Mouse (Mus musculus) G1E (cell line): ENCODE measurements around the gene S100a4. TPM values are rescaled to one million over a fixed set of nuclear protein-coding genes. Genes with fewer than 3 reads are reported as not detected.
A peak's percentile ranks its signal among the peaks of the same experiment; 100 is the strongest.

Experiments
- ATAC-seq: 2 replicates; pipeline ENCODE4 v1.8.0; 2016; ENCODE audit warnings: mild to moderate bottlenecking; ENCODE audit not compliant: insufficient number of reproducible peaks, poor library complexity, low FRiP score, severe bottlenecking; ENCODE audit errors: extremely low read depth
- DNase-seq: peaks from one replicate; pipeline ENCODE4 v3.0.0; 2012; ENCODE audit warnings: low spot score
- H3K27me3 ChIP-seq: 2 replicates; pipeline ENCODE4 v1.6.1; 2012; ENCODE audit warnings: mild to moderate bottlenecking, low read length, inconsistent platforms; ENCODE audit not compliant: insufficient read depth
- H3K36me3 ChIP-seq: replicated peaks from 2 replicates; pipeline ENCODE3; 2012; ENCODE audit warnings: mild to moderate bottlenecking, inconsistent platforms
- H3K4me1 ChIP-seq: 2 replicates; pipeline ENCODE4 v1.6.1; 2012; ENCODE audit warnings: low read depth, low read length, inconsistent platforms, mixed read lengths; ENCODE audit not compliant: insufficient read depth
- H3K4me3 ChIP-seq: 2 replicates; pipeline ENCODE4 v1.5.1; 2012; ENCODE audit warnings: low read depth, mild to moderate bottlenecking, inconsistent platforms, low read length, moderate library complexity, mixed read lengths
- H3K9me3 ChIP-seq: replicated peaks from 2 replicates; pipeline ENCODE4 v1.6.1; 2012; ENCODE audit warnings: inconsistent platforms
- CTCF ChIP-seq: IDR thresholded peaks from 2 replicates; pipeline ENCODE4 v1.5.1; 2012; ENCODE audit warnings: low read depth, low read length, inconsistent platforms, mixed read lengths
- GATA1 ChIP-seq: IDR thresholded peaks from 2 replicates; pipeline ENCODE4 v1.6.1; 2012; ENCODE audit warnings: borderline replicate concordance, low read length, inconsistent platforms, mixed read lengths
- GATA2 ChIP-seq: IDR thresholded peaks from 2 replicates; pipeline ENCODE4 v1.6.1; 2012; ENCODE audit warnings: low read depth, low read length, inconsistent platforms, borderline replicate concordance
- POLR2AphosphoS5 ChIP-seq: IDR thresholded peaks from 2 replicates; pipeline ENCODE4 v1.6.1; 2012; ENCODE audit warnings: low read depth, low read length, inconsistent platforms; ENCODE audit not compliant: insufficient replicate concordance
- TAL1 ChIP-seq: conservative IDR thresholded peaks from 2 replicates; pipeline ENCODE4 v1.6.1; 2012; ENCODE audit warnings: low read depth, low read length, inconsistent platforms, mixed read lengths
- polyA plus RNA-seq: library from polyadenylated mRNA; stranded (reverse); fragments of >175 nt; gene quantifications from 2 replicates; pipeline ENCODE4 v1.2.3, GENCODE M21; 2012
- total RNA-seq, 2 experiments: library from RNA; stranded (forward) in 1 of 2; stranded (reverse) in 1 of 2; fragments of 200-1000 nt in 1 of 2; fragments of >200 nt in 1 of 2; fragmentation: Nextera tagmentation in 1 of 2; gene quantifications; 2 replicates each; pipeline ENCODE4 v1.2.3; 2014 to 2017

The S100a4 gene
- total and polyA plus RNA-seq, 3 experiments: not detected

GRCm38 (mm10) chr3:90607361-90607760, 3.8 kb downstream of the S100a4 start:
- H3K27me3 ChIP-seq: peaks cover 6% of the 10 kb centered on the region
- no peak for ATAC-seq
- no peak for DNase-seq
- TF ChIP-seq POLR2AphosphoS5: no peak
- TF ChIP-seq GATA1: no peak
- TF ChIP-seq TAL1: no peak
- TF ChIP-seq CTCF: no peak
- TF ChIP-seq GATA2: no peak
- no peaks in the 10 kb centered on the region for H3K4me1 ChIP-seq
- no peaks in the 10 kb centered on the region for H3K9me3 ChIP-seq
- H3K4me3 ChIP-seq: no peak overlapping the region
- no peaks in the 10 kb centered on the region for H3K36me3 ChIP-seq

- ATAC-seq: no peak
- no peak for TF ChIP-seq TAL1
- no peak for TF ChIP-seq GATA1
- TF ChIP-seq CTCF: no peak
- TF ChIP-seq POLR2AphosphoS5: no peak
- no peak for TF ChIP-seq GATA2
- Histone ChIP-seq H3K27me3 (peaks cover 10% of the 10 kb centered on the region), H3K9me3 (no peaks in the 10 kb centered on the region), H3K4me1 (no peaks in the 10 kb centered on the region), H3K36me3 (no peaks in the 10 kb centered on the region), H3K4me3 (no peak within 1 kb of the TSS)
- no peak for DNase-seq
Measured at GRCm38 (mm10) chr3:90608223-90608622, 4.7 kb downstream of the S100a4 start, which contains the start of gene S100a5. S100a5 (plus strand) TSS chr3:90608523.

GRCm38 (mm10) chr3:90609102-90609501, 5.5 kb downstream of the S100a4 start:
- no peak for DNase-seq
- no peak for ATAC-seq
- Histone ChIP-seq H3K4me1 (no peaks in the 10 kb centered on the region), H3K27me3 (peaks cover 15% of the 10 kb centered on the region), H3K36me3 (no peaks in the 10 kb centered on the region), H3K9me3 (no peaks in the 10 kb centered on the region), H3K4me3 (no peak overlapping the region)
- TF ChIP-seq GATA1 (no peak), POLR2AphosphoS5 (no peak), TAL1 (no peak), CTCF (no peak), GATA2 (no peak)

- ATAC-seq (no peak), DNase-seq (no peak)
- Histone ChIP-seq H3K36me3 (no peaks in the 10 kb centered on the region), H3K4me3 (no peak overlapping the region), H3K27me3 (peaks cover 19% of the 10 kb centered on the region), H3K9me3 (no peaks in the 10 kb centered on the region), H3K4me1 (peaks cover 4% of the 10 kb centered on the region)
- TF ChIP-seq GATA1: no peak
- TF ChIP-seq GATA2: no peak
- TF ChIP-seq TAL1: no peak
- no peak for TF ChIP-seq POLR2AphosphoS5
- TF ChIP-seq CTCF: no peak
Measured at GRCm38 (mm10) chr3:90611494-90611893, 7.9 kb downstream of the S100a4 start.

GRCm38 (mm10) chr3:90612061-90612460, 8.5 kb downstream of the S100a4 start:
- H3K36me3 ChIP-seq: no peaks in the 10 kb centered on the region
- peaks cover 4% of the 10 kb centered on the region for H3K4me1 ChIP-seq
- no peaks in the 10 kb centered on the region for H3K9me3 ChIP-seq
- TF ChIP-seq POLR2AphosphoS5: no peak
- no peak for TF ChIP-seq TAL1
- no peak for TF ChIP-seq GATA1
- no peak for TF ChIP-seq CTCF
- TF ChIP-seq GATA2: no peak
- no peak overlapping the region for H3K4me3 ChIP-seq
- DNase-seq (no peak), ATAC-seq (no peak)
- peaks cover 19% of the 10 kb centered on the region for H3K27me3 ChIP-seq

GRCm38 (mm10) chr3:90612728-90613291, 9.2 kb downstream of the S100a4 start, which contains the start of gene S100a6:
S100a6 (plus strand) TSS chr3:90612882.
- H3K9me3 ChIP-seq: no peaks in the 10 kb centered on the region
- no peak for TF ChIP-seq GATA2
- TF ChIP-seq POLR2AphosphoS5: no peak
- TF ChIP-seq CTCF: no peak
- no peak for TF ChIP-seq TAL1
- no peak for TF ChIP-seq GATA1
- H3K4me1 ChIP-seq: peaks cover 4% of the 10 kb centered on the region
- no peak within 1 kb of the TSS for H3K4me3 ChIP-seq
- peak; percentile 4; the same call in 1 of the 2 replicates for ATAC-seq
- no peaks in the 10 kb centered on the region for H3K36me3 ChIP-seq
- DNase-seq: no peak
- peaks cover 17% of the 10 kb centered on the region for H3K27me3 ChIP-seq
